Mouse (Mus musculus): ENCODE data around the gene Chrm4. TPM values are rescaled to one million over a fixed set of nuclear protein-coding genes. Genes with fewer than 3 reads are reported as not detected.

Chrm4 gene
- polyA plus RNA-seq, 1 experiment from 2014 or later = 0.23 TPM

DNA sequence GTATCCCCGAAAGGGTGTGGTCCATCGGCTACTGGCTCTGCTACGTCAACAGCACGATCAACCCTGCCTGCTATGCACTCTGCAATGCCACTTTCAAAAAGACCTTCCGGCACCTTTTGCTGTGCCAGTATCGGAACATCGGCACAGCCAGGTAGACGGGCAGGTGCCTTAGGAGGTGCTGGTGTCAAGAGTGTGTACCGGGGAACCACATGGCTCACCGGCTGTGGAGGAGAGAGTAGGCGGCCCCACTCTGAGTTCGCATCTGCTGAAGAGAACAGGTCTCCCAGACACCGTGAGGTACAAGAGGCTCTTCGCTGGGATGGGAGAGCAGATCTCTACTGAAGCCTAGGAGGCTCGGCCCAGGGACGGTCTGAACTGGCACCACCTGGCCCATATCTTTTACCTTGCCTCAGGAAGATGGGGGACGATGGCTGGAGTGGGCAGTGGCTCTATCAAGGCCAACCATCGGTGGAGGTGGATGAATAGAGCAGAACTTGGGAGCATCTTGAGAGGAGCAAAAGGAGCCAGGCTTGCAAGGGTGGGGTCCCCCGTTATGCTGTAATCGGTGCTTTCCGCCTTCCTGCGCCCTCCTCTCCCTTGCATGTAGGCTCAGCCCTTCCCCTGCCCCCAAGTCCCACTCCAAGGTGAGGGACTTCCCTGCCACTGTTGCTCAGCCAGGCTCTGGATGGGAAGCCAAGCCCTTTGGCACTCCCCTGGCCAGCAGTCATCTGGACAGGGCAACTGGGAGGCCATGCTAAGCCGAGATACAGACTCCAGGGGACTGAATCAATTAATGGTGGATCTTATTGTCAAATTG is 1.7 kb downstream of the Chrm4 start:
- WGBS = 65% methylated on average over 23 of the region's 23 CpGs
- peaks cover 12% of the 10 kb centered on the region for H3K27me3 ChIP-seq (replicated peaks; ENCODE audit: control insufficient read depth, insufficient read depth, low read length)
- no peak overlapping the region for H3K9ac ChIP-seq (ENCODE audit: low read depth, low read length)
- H3K27ac ChIP-seq (ENCODE audit: low read length) = no peak overlapping the region
- H3K4me2 ChIP-seq (ENCODE audit: low read depth, low read length) = no peak overlapping the region
- ATAC-seq = no peak
- no peak overlapping the region for H3K4me3 ChIP-seq (ENCODE audit: low read length)
- H3K9me3 ChIP-seq (ENCODE audit: control insufficient read depth, low read length) = no peaks in the 10 kb centered on the region
- H3K36me3 ChIP-seq (ENCODE audit: control insufficient read depth, insufficient read depth, low read length) = no peaks in the 10 kb centered on the region; the same call in 1 of the 2 replicates
- H3K4me1 ChIP-seq (ENCODE audit: control insufficient read depth, insufficient read depth, low read length) = peaks cover 38% of the 10 kb centered on the region

DNA sequence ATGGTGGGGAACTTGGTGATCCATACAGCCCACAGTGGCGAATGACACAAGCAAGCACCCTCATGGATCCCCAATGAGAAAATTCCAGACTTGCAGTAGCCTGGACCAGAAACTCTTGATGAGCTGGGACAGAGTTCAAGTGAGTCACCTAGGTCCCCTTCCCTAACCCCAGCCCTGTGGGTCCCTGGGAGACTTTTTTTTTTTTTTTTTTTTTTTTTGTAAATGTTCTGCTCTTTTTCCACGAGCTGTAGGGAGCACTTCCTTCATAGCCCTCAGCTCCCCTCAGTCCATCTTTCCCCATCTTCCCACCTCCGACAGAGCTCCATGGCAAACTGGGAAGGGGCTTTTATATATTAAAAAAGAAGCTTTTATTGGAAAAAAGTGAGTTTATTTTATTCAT is 2.4 kb downstream of the Chrm4 start:
- Histone ChIP-seq H3K4me3 (ENCODE audit: low read length) (no peak overlapping the region), H3K4me1 (ENCODE audit: control insufficient read depth, insufficient read depth, low read length) (peaks cover 38% of the 10 kb centered on the region), H3K27me3 (replicated peaks; ENCODE audit: control insufficient read depth, insufficient read depth, low read length) (peaks cover 6% of the 10 kb centered on the region), H3K9me3 (ENCODE audit: control insufficient read depth, low read length) (no peaks in the 10 kb centered on the region), H3K27ac (ENCODE audit: low read length) (no peak overlapping the region), H3K36me3 (ENCODE audit: control insufficient read depth, insufficient read depth, low read length) (peaks cover 1% of the 10 kb centered on the region; the same call in 1 of the 2 replicates), H3K9ac (ENCODE audit: low read depth, low read length) (no peak overlapping the region), H3K4me2 (ENCODE audit: low read depth, low read length) (no peak overlapping the region)
- no peak for ATAC-seq
- WGBS = 64% methylated on average over 3 of the region's 3 CpGs

DNA sequence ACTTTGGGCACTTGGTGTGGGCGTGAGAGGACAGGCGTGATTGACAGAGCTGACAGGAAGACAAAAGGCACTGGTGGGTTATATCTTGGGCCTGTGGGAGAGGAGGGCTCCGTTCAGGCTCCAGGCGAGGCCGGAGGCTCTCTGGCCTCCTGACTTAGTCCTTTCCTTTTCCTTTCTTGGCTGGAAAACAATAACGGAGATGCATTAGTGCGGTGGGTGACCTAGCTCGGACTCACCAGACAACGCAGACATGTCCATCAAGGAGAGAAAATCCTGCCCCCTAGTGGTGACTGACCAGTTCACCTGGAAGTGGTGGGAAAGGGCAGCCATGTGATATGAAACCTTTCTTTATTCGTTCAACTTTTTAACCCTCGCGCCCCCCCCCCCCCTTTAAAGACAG is 2.9 kb downstream of the Chrm4 start:
- Histone ChIP-seq H3K9me3 (ENCODE audit: control insufficient read depth, low read length) (no peaks in the 10 kb centered on the region), H3K27me3 (replicated peaks; ENCODE audit: control insufficient read depth, insufficient read depth, low read length) (peaks cover 1% of the 10 kb centered on the region; the same call in 1 of the 2 replicates), H3K4me1 (ENCODE audit: control insufficient read depth, insufficient read depth, low read length) (peaks cover 43% of the 10 kb centered on the region), H3K27ac (ENCODE audit: low read length) (no peak overlapping the region), H3K9ac (ENCODE audit: low read depth, low read length) (peak overlapping the region; percentile 79; the same call in 1 of the 2 replicates), H3K36me3 (ENCODE audit: control insufficient read depth, insufficient read depth, low read length) (peaks cover 6% of the 10 kb centered on the region), H3K4me3 (ENCODE audit: low read length) (peak overlapping the region; percentile 63), H3K4me2 (ENCODE audit: low read depth, low read length) (peak overlapping the region; percentile 77)
- no peak for ATAC-seq
- WGBS = 15% methylated on average over 12 of the region's 12 CpGs

DNA sequence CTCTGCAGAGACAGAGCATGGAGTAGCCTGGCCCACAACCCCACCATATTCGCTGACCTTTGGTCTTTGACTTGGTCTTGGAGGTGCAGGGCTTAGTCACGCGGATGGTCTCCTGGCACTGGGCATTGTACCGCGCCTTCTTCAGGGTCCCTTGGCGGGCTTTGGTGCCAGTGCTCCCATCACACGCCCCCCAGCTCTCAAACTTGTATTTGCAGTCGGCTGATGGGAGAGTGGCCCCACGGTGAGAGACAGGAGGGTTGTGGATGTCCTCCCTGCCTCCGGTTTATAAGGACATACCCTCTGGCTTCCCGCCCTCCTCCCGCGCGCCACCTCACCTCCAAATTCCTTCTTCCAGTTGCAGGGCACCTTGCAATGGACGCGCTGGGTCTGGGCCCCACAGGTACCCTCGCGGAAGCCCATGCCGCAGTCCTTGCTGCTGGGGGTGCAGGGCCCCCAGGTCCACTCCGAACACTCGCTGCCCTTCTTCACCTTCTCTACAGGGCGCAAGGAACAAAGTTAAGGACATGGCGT is 3.8 kb downstream of the Chrm4 start:
- no peak for ATAC-seq
- Histone ChIP-seq H3K4me1 (ENCODE audit: control insufficient read depth, insufficient read depth, low read length) (peaks cover 47% of the 10 kb centered on the region), H3K4me2 (ENCODE audit: low read depth, low read length) (peak overlapping the region; percentile 77), H3K4me3 (ENCODE audit: low read length) (peak overlapping the region; percentile 63), H3K27me3 (replicated peaks; ENCODE audit: control insufficient read depth, insufficient read depth, low read length) (no peaks in the 10 kb centered on the region), H3K9me3 (ENCODE audit: control insufficient read depth, low read length) (no peaks in the 10 kb centered on the region), H3K36me3 (ENCODE audit: control insufficient read depth, insufficient read depth, low read length) (peaks cover 8% of the 10 kb centered on the region), H3K9ac (ENCODE audit: low read depth, low read length) (peak overlapping the region; percentile 79), H3K27ac (ENCODE audit: low read length) (peak overlapping the region; percentile 86)
- 9% methylated on average over 23 of the region's 23 CpGs for WGBS

DNA sequence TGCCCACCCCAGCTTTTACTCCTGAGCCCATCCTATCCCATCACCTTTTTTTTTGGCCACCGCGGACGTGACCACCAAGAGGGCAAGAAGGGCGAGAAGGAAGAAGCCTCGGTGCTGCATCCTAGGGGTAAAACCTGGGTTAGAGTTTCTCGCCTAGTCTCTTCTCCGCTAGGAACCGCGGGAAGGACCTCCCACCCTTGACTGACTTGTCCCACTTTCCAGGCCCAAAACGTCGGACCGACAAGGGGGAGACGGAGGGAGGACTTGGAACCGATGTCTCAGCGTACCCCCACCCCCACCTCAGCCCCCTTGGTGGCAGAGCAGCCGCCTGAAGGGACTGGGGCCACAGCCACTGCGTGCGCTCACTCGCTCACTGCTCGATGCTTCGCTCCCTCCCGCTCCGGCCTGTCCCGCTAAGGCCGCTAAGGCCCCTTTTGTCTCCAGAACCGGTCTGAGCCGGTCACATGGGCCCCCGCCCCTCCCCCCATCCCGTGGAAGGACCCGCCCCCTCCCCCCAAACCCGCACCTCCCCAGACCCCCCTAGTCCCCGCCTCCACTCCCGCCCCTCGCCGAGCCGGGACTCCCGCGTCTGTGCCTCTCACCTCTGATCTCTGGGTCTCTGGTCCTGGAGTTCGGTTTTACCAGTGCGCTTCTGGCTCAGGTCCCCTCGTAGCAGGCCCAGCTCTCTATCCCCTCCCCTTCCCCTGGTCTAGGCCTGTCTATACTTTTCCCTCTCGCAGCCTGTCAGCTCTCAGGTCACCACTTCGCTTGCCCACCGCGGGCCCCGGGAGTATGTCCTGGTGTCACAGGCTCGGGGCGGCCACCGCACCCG is 4.5 kb downstream of the Chrm4 start:
- H3K4me2 ChIP-seq (ENCODE audit: low read depth, low read length) = peak overlapping the region; percentile 77
- WGBS = 3% methylated on average over 50 of the region's 50 CpGs
- H3K27ac ChIP-seq (ENCODE audit: low read length) = peak overlapping the region; percentile 86
- H3K9ac ChIP-seq (ENCODE audit: low read depth, low read length) = peak overlapping the region; percentile 79
- peaks cover 14% of the 10 kb centered on the region for H3K36me3 ChIP-seq (ENCODE audit: control insufficient read depth, insufficient read depth, low read length)
- H3K4me3 ChIP-seq (ENCODE audit: low read length) = peak overlapping the region; percentile 63
- H3K9me3 ChIP-seq (ENCODE audit: control insufficient read depth, low read length) = no peaks in the 10 kb centered on the region
- H3K27me3 ChIP-seq (replicated peaks; ENCODE audit: control insufficient read depth, insufficient read depth, low read length) = no peaks in the 10 kb centered on the region
- H3K4me1 ChIP-seq (ENCODE audit: control insufficient read depth, insufficient read depth, low read length) = peaks cover 47% of the 10 kb centered on the region
- peak; percentile 49 for ATAC-seq

DNA sequence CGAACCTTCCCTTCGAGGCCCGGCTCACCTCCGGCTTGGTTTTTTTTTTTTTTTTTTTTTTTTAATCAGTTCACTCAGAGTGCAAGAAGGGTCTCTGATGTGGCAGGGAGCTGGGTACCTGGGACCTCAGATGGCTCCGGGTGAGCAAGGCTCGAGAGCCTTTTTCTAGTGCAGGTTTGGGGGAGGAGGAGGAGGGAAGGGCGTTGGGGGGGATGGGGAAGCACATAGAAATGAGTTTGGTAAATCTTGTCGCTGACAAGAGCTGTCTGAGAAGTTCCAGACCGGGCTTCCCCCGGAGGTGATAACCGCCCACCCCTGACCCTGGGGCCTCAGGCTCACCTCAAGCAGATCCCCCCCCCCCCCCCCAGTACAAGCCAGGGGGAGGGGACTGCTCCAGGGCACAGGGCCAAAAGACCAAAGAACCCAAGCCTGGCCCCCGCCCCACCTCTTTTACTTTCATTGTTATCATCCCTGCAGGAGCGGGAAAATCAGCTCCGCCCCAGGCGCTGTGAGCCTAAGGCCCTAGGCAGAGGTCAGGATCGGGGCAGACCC is 5.2 kb downstream of the Chrm4 start, which contains the start of gene Mdk:
Gene Mdk (minus strand): TSS at position 138 of the 552 bp plus-strand sequence.
- Histone ChIP-seq H3K9ac (ENCODE audit: low read depth, low read length) (peak within 1 kb of the TSS; percentile 79), H3K27me3 (replicated peaks; ENCODE audit: control insufficient read depth, insufficient read depth, low read length) (no peaks in the 10 kb centered on the region), H3K4me1 (ENCODE audit: control insufficient read depth, insufficient read depth, low read length) (peaks cover 47% of the 10 kb centered on the region), H3K4me2 (ENCODE audit: low read depth, low read length) (peak within 1 kb of the TSS; percentile 77), H3K9me3 (ENCODE audit: control insufficient read depth, low read length) (no peaks in the 10 kb centered on the region), H3K36me3 (ENCODE audit: control insufficient read depth, insufficient read depth, low read length) (peaks cover 21% of the 10 kb centered on the region), H3K27ac (ENCODE audit: low read length) (peak within 1 kb of the TSS; percentile 86), H3K4me3 (ENCODE audit: low read length) (peak within 1 kb of the TSS; percentile 63)
- ATAC-seq = peak; percentile 26; the same call in 1 of the 2 replicates
- 5% methylated on average over 16 of the region's 16 CpGs for WGBS

DNA sequence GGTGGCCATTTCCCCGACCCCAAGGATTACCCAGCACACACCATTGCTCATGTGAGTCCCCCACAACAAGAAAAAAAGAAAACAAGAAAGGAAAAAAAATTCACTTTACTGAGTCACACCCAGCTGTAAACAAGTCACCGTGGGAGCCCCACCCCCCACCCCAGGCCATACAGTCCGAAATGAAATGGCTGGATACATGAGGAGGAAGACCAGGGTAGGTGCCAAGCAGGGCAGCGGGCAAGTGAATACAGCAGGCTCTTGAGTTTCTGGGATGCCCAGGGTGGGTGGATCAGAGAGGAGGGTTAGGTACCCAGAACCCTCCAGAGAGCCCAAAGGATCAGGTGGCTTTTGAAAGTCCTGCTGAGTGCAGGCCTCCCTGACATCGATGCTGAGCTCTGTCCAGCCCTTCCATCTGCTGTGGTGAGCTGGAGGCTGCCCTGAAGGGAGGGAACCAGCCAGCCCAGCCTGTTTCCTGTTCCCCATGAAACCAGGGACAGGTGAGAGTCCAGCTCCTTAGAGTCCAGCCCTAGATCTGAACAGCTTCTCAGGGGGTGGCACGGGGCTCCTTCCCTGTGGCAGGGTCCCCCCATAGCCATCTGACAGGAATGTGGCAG is 5.8 kb downstream of the Chrm4 start:
- Histone ChIP-seq H3K9ac (ENCODE audit: low read depth, low read length) (peak overlapping the region; percentile 79), H3K4me1 (ENCODE audit: control insufficient read depth, insufficient read depth, low read length) (peaks cover 47% of the 10 kb centered on the region), H3K4me3 (ENCODE audit: low read length) (no peak overlapping the region; the same call in 1 of the 2 replicates), H3K36me3 (ENCODE audit: control insufficient read depth, insufficient read depth, low read length) (peaks cover 27% of the 10 kb centered on the region), H3K4me2 (ENCODE audit: low read depth, low read length) (peak overlapping the region; percentile 77), H3K27me3 (replicated peaks; ENCODE audit: control insufficient read depth, insufficient read depth, low read length) (no peaks in the 10 kb centered on the region), H3K27ac (ENCODE audit: low read length) (peak overlapping the region; percentile 54), H3K9me3 (ENCODE audit: control insufficient read depth, low read length) (no peaks in the 10 kb centered on the region)
- peak; percentile 22; the same call in 1 of the 2 replicates for ATAC-seq
- WGBS = 20% methylated on average over 6 of the region's 6 CpGs

DNA sequence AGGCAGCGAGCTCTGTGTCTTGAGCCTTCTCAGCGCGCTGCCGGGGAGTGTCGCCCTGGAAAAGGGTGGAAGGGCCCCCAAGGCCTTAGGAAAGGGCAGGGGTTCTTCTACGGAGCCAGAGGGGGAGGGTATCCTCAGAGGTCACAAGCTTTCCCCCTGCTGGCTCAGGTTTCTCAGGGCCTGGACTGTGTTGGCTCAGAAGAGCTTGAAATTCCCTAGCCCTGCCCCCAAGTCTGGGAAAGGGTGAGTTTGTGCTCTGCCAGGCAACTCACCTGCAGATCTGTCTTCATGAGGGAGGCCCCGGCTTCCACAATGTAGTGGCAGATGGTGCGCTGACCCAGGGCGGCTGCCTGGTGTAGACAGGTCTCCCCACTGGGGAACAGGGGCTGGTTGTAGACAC is 6.4 kb downstream of the Chrm4 start:
- Histone ChIP-seq H3K4me3 (ENCODE audit: low read length) (no peak overlapping the region), H3K27me3 (replicated peaks; ENCODE audit: control insufficient read depth, insufficient read depth, low read length) (no peaks in the 10 kb centered on the region), H3K27ac (ENCODE audit: low read length) (peak overlapping the region; percentile 54), H3K9ac (ENCODE audit: low read depth, low read length) (no peak overlapping the region), H3K36me3 (ENCODE audit: control insufficient read depth, insufficient read depth, low read length) (peaks cover 32% of the 10 kb centered on the region), H3K4me1 (ENCODE audit: control insufficient read depth, insufficient read depth, low read length) (peaks cover 47% of the 10 kb centered on the region), H3K9me3 (ENCODE audit: control insufficient read depth, low read length) (no peaks in the 10 kb centered on the region), H3K4me2 (ENCODE audit: low read depth, low read length) (no peak overlapping the region)
- 43% methylated on average over 9 of the region's 9 CpGs for WGBS
- 0 out of 2 replicates have a peak, but pooled peaks have one; percentile 10 for ATAC-seq

Measured in intestine, embryonic 16.5 days (tissue).